In genomic region chr13:104841937-104842336, GRCm38 (mm10) we compare ENCODE assay signal across 30 mouse cellular contexts. TPM values are rescaled to one million over a fixed set of nuclear protein-coding genes. Genes with fewer than 3 reads are reported as not detected.
A peak's percentile ranks its signal among the peaks of the same experiment; 100 is the strongest.
DNase-seq lines count a peak whose midpoint lies in the region; ATAC-seq lines count a peak whose summit lies in the region.
"Had no signal": no experiment of that assay in that cellular context is flagged by ENCODE, and none has a peak within 500 bp of the region (broad histone marks: within the 10 kb centered on the region; RNA-seq: fewer than 3 reads in every experiment).

No protein-coding gene starts in this region.

- H3K4me1 ChIP-seq in intestine, embryonic 16.5 days (ENCODE audit: control insufficient read depth, insufficient read depth, low read length), result no peaks in the 10 kb centered on the region
- H3K4me1 ChIP-seq: forebrain, embryonic 10.5 days; forebrain, embryonic 13.5 days; heart, embryonic 10.5 days; heart, embryonic 13.5 days had no signal

- H3K36me3 ChIP-seq in intestine, embryonic 16.5 days (ENCODE audit: control insufficient read depth, insufficient read depth, low read length), result 0 out of 2 replicates have a peak, but pooled peaks cover 7% of the 10 kb centered on the region

- peak; percentile 77 for ATAC-seq in frontal cortex, adult (ENCODE audit: low TSS enrichment)
- ATAC-seq in megakaryocyte-erythroid progenitor cell, adult 5-6 weeks (replicated peaks; ENCODE audit: low FRiP score, low TSS enrichment, poor library complexity, severe bottlenecking), result peak; percentile 36; the same call in 1 of the 2 replicates
- ATAC-seq in intestine, embryonic 16.5 days, result no peak
- ATAC-seq: activated CD4-positive, CD25-positive, alpha-beta regulatory T cell, adult 4 months; forebrain, embryonic 16.5 days; hindbrain, postnatal 0 days; inflammation-experienced regulatory T-cells, adult 6 months; intestine, postnatal 0 days had no signal

- no peak overlapping the region for H3K27ac ChIP-seq in intestine, embryonic 16.5 days (ENCODE audit: low read length)
- H3K27ac ChIP-seq: forebrain, embryonic 10.5 days; forebrain, embryonic 13.5 days; heart, adult 2 months; heart, embryonic 10.5 days; heart, embryonic 13.5 days; hindbrain, embryonic 14.5 days; hindbrain, postnatal 0 days had no signal

- H3K4me3 ChIP-seq in intestine, embryonic 16.5 days (ENCODE audit: low read length), result no peak overlapping the region
- H3K4me3 ChIP-seq: forebrain, embryonic 10.5 days; forebrain, embryonic 13.5 days; heart, adult 2 months; heart, embryonic 10.5 days; heart, embryonic 13.5 days had no signal

- no peak for DNase-seq in frontal cortex, postnatal 25 days (ENCODE audit: low spot score in 2 of 2)
- DNase-seq in brain, adult 2 months (ENCODE audit: low read depth, low spot score), result peak; percentile 31
- DNase-seq in gastrocnemius, postnatal 36 days, result no peak
- DNase-seq: adrenal gland, adult 8-10 months; adrenal gland, postnatal 25 days; cerebellum, adult 18-20 months; cerebellum, adult 9-10 months; cerebellum, postnatal 14 days; heart, adult 2 months; heart, postnatal 14 days; heart, postnatal 4 days had no signal

- H3K9me3 ChIP-seq in intestine, embryonic 16.5 days (ENCODE audit: control insufficient read depth, low read length), result no peaks in the 10 kb centered on the region
- H3K9me3 ChIP-seq: forebrain, embryonic 10.5 days; forebrain, embryonic 13.5 days; G1E; heart, embryonic 10.5 days; heart, embryonic 13.5 days had no signal

- WGBS in intestine, embryonic 16.5 days, result 70% methylated on average over 4 of the region's 4 CpGs

- H3K27me3 ChIP-seq in intestine, embryonic 16.5 days (replicated peaks; ENCODE audit: control insufficient read depth, insufficient read depth, low read length), result no peaks in the 10 kb centered on the region
- H3K27me3 ChIP-seq: CH12.LX; forebrain, embryonic 13.5 days; heart, embryonic 13.5 days had no signal

- H3K4me2 ChIP-seq in intestine, embryonic 16.5 days (ENCODE audit: low read depth, low read length), result no peak overlapping the region
- H3K4me2 ChIP-seq: forebrain, embryonic 13.5 days; heart, embryonic 13.5 days; hindbrain, embryonic 14.5 days had no signal

- intact Hi-C loops in gastrocnemius, postnatal 36 days (cut with DNase I), result no loop called here

- no peak overlapping the region for H3K9ac ChIP-seq in intestine, embryonic 16.5 days (ENCODE audit: low read depth, low read length)
- H3K9ac ChIP-seq: forebrain, embryonic 13.5 days; heart, embryonic 13.5 days; hindbrain, embryonic 14.5 days had no signal

RNA-seq across cellular contexts. Expression of gene Shisal2b, which starts 21.8 kb away (rescaled TPM):
- not detected in 2 replicates for total RNA-seq in megakaryocyte-erythroid progenitor cell, adult 5-6 weeks (2014; fragmentation: Nextera tagmentation)
- total RNA-seq in megakaryocyte-erythroid progenitor cell, adult 5-6 weeks (2017), result not detected in 2 replicates
- not detected for total RNA-seq in gastrocnemius, postnatal 36 days (2021)
- 0.13 and 0.17 TPM in 2 replicates for polyA plus RNA-seq in intestine, embryonic 16.5 days (2015; fragmentation: Nextera tagmentation; extraction: Ambion mirVana)
- total RNA-seq: adrenal gland, adult 8-10 months; adrenal gland, postnatal 25 days; G1E; gastrocnemius, adult 8-10 months; gastrocnemius, postnatal 4 days; heart, adult 2 months; heart, postnatal 14 days had no signal
- polyA plus RNA-seq: G1E; heart, adult 2 months; heart, embryonic 16.5 days; hindbrain, embryonic 11.5 days had no signal

RNA-seq across cellular contexts. Expression of gene Cwc27, which starts 25.0 kb away (rescaled TPM):
- 26.7 and 28.0 TPM in 2 replicates for total RNA-seq in megakaryocyte-erythroid progenitor cell, adult 5-6 weeks (2014; fragmentation: Nextera tagmentation)
- total RNA-seq in megakaryocyte-erythroid progenitor cell, adult 5-6 weeks (2017), result 44.5 and 49.0 TPM in 2 replicates
- 10 to 100 TPM; 10.4 to 11.6 TPM for total RNA-seq in gastrocnemius, postnatal 36 days (2021)
- 23.5 and 26.0 TPM in 2 replicates for polyA plus RNA-seq in intestine, embryonic 16.5 days (2015; fragmentation: Nextera tagmentation; extraction: Ambion mirVana)

RNA-seq across cellular contexts. Expression of gene Srek1ip1, which starts 49.7 kb away (rescaled TPM):
- 24.4 and 31.2 TPM in 2 replicates for total RNA-seq in megakaryocyte-erythroid progenitor cell, adult 5-6 weeks (2014; fragmentation: Nextera tagmentation)
- 29.7 and 43.5 TPM in 2 replicates for total RNA-seq in megakaryocyte-erythroid progenitor cell, adult 5-6 weeks (2017)
- 10 to 100 TPM in 1 of 2 experiments, 1 to 10 TPM in 1; 9.7 to 10.5 TPM for total RNA-seq in gastrocnemius, postnatal 36 days (2021)
- polyA plus RNA-seq in intestine, embryonic 16.5 days (2015; fragmentation: Nextera tagmentation; extraction: Ambion mirVana), result 20.6 and 21.1 TPM in 2 replicates
